Mouse (Mus musculus): ENCODE data around the gene Fam120a. TPM values are rescaled to one million over a fixed set of nuclear protein-coding genes. Genes with fewer than 3 reads are reported as not detected.

Gene Fam120a
- total RNA-seq, 2 experiments from 2014 or later = 145 to 150 TPM

DNA sequence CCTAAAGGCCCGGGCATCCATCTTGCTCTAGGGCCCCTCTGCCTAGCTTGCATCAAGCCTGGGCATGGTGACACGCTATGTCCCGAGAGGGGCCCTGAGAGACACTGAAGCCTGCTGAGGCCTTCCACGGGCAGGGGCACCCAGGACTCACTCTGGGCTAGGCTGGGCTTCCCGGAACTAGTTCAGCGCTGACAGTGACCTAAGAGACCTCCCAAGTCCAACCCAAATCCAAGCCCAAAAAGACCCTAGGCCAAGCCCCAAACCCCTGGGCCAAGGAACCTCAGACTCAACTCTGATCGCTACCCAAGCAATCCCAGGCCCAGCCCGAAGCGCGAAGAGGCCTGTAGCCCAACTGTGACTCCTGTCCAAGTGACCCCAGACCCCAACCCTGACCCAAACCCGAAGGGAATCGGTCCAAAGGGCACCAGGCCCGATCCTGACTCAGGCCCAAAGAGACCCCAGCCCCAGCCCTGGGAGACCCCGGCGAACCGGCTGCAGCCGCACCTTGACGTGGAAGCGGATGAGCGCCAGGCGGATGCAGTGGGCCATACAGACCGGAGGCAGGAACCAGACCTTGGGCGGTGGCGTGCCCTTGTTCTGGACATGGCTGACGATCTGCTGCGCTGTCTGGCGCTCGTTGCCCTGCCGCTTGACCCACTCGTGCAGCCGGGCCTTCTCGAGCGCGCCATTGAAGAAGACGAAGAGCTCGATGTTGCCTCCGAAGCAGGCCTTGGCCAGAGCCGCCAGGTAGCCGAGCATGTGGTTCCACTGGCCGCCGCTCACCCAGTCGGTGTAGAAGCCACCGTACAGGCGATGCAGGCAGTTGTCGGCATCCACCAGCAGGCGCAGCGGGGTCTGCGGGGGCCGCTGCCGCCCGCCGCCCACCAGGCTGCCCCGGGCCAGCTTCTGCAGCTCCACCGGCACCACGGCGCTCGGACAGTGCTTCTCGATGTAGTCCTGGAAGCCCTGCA is 681 bp downstream of the Fam120a start:
- peak; percentile 66 for DNase-seq

DNA sequence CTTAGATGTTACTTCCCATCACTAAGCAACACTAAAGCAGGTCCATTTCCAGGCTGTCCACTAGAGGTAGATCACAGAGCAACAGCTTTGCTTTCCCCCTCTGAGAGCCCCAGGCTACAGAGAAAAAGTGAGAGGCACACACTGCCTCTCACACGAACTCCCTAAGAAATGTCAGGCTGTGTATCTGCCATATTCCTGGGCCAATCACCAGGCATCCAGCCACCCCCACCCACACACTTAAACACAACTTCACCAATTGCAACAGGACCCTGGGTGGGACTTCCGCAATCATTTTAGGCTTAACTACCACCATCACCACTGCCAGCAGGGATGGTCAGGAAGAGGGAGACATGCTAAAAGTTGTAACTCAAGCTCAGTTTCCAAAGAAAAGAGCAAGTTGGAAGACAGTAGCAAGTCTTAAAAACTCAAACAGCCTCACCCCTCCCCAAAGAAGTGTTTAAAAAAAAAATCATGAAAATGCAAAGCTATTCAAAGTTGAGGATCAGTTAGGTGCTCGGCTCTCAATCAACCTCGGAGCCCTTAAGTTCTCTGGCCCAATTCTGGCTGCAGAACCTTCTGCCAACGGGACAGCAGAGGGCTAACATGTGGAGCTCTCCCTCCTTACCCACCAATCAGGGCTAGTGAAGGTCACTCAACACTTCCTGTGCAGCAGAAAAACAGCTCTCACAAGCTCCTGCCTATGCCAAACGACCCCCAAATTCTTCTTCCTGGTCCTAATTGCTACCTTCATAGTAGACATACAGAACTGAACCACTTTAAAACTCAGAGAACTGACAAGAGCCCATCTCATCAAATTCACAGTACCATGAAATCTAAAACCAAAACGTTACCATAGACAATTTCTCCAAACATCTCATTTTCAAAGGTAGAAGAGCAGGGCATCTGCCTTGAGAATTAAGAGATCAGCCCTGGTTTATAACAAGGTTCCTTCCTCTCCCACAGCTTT is 2.0 kb downstream of the Fam120a start:
- DNase-seq = peak; percentile 75

DNA sequence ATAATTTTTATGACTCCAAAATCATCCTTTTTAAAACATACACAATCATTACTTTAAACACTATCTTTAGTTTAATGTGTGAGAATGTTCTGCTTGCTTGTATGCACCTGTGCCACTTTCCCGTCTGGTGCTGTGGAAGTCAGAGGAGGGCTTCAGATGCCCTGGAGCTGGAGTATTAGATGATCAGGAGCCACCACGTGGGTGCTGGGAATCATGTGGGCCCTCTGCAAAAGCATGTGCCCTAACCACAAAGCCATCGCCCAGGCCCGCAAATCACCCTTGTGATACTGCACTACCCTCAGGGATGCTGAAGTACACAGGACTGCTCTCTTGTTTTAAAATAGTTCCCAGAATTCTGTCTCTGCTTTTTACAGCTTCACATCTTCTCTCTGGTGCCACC is 3.0 kb downstream of the Fam120a start:
- no peak for DNase-seq

DNA sequence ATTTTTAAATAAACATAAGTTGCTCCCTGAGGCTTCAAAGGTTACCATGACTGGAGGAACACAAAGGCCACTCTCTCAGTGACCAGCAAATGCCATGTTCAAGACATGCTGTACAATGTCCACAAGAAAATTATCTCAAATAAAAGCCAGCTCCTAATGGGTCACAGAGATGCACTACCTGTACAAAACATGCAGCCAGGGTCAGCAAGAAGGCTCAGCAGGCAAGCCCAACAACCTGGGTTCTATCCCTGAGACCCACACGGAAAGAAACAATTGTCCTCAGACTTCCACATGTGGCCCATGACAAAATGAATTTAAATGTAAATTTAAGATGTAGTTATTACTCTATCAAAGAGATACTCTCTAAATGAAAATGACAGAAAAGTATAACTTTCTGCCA is 4.7 kb downstream of the Fam120a start:
- DNase-seq = no peak

DNA sequence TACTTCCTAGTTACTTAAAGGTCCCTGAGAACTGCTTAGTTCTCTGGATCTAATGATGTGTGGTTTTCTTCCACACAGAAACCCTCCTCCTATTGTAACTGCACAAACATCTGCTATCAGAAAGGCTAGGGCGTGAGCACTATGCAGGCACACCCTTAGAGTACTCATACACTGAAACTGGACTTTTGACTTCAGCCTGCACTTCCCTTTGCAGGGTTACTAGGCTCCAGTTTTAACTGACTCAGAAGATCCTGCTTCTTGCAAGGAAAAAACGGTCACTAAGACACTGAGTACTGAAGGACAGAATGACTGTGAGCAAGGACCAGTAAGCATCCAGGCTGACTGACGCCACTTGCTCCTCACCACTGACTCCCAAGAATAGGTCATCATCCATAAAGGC is 5.3 kb downstream of the Fam120a start:
- DNase-seq = no peak

DNA sequence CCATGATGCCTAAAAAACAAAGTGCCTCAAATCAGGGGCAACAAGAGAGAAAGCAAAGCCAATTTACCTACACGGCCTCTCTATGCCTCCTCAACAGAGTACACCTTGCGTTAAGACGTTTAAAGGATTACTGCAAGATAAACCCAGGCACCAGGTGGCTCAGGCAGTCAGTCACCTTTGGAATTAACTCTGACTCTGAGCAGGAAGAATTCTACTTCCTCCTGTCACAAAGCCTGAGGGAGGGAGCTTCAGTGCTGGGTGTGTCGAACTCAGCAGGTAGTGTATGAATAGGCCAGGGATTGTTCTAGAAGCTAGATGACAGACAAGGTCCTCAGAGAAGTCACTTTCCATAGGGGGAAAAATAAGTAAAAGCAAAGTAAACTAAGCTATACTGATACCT is 9.2 kb downstream of the Fam120a start:
- no peak for DNase-seq

DNA sequence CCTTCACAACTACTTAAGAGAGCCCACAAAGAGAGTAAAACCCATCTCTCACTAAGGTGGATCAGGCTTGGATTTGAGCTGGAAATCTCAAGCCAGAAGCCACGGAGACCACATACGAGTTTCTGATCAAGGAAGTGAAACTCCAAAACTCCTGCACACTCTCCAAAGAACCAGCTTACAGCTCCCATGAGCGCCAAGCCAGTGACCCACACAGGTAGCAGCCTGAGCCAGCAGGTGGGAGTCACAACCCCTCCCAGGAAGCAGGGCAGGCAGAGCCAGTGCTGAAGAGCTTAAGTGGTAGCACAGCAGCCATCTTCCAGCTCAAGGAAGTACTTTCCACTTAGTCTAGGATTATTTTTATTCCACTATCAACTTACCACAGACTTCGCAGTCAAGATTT is 13.0 kb downstream of the Fam120a start:
- DNase-seq = no peak

DNA sequence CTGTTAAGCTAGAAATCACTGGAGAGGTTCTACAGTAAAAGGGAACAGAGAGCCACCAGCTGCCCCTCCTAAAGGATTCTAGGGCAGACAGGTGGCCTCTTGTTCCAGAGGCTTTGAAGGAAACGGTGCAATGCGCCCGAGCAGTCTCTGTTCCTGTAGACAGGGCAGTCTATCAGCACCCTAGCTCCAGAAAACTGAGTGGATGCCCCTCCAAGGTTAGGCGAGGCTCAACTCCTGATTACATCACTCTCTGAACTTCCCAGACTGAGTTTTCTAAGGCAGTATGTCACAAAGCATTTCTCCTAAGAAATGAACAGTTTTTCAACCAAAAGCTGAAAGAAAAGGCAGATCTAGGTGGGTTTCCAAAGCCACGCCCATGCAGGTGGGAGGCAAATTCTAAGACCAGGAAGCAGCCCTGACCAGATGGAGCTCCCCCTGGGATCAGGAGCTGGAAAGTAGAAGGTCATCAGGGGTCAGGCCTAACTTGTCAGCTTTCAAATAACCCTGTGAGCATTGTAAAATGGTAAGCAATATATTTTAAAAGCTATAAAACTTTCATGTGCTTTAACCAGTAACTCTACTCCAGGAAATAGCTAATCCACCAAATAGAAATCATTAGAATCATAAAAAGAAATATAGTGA is 17.1 kb downstream of the Fam120a start:
- no peak for DNase-seq

DNA sequence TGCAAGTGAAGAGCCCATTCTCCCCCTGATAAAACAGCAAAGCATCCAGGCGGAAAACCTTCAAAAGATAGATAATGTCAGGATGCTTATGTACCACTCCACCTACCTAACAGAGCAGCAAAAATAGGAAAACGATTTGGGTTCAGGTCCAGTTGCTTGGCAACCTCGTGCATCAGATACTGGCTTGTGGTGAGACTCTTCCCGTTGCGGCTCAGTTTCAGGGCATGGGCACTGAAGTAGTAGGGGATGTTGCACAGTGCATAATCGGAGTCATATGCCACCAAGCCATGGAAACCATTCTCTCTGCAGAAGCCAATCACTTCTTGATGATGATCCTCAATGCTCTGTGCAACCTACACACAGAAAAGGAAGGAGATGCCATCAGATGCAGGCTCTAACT is 18.9 kb downstream of the Fam120a start:
- no peak for DNase-seq

DNA sequence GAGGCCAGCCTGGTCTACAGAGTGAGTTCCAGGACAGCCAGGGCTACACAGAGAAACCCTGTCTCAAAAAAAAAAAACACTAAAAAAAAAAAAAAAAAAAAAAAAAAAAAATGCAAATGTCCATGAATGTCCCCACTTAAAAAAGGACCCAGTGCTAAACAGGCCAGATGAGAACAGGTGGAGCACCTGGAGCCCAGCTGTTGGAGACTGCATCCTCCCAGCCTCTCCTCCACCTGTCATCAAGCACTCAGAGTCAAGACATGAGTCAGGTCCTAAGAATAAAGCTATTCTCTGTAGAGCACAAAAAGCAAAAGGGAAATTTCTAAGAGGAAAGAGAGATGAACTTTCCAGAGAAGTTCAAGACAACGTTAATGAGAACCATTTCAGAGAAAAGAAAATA is 23.2 kb downstream of the Fam120a start:
- DNase-seq = no peak

DNA sequence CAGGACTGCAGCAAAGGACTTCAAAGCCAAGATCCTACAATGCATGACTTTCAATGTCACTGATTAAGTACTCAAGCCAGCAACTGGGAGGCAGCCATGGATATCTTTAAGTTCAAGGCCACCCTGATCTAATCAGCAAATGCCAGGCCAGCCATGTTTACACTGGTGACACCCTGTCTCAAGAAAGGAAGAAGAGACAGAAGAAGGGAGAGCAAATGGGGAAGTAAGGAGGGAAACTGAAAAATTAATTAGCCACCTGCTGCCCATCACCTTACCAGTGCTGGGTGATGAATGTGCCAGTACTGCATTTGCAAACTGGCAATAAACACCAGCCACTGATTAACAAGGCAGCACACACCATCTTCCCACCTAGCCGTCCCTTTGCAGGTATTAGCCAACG is 25.3 kb downstream of the Fam120a start:
- peak; percentile 42 for DNase-seq

DNA sequence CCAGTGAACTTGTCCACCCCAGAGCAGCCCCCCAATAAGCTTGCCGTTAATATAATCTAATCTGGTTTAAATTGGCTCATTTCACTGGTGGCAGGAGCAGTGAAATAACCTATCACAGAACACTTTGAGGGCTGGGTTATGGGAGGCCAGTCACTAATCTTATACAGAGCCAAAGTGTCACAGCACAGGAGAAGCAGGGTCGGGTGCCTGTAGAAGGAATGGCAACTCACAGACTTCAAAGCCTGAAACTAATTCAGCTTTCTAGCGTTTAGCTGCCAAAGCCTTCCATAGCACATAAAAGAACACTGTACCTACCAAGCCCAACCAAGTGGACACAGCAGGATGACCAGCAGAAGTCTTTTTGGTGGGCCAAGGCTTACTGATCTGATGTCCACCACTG is 26.0 kb downstream of the Fam120a start:
- no peak for DNase-seq

DNA sequence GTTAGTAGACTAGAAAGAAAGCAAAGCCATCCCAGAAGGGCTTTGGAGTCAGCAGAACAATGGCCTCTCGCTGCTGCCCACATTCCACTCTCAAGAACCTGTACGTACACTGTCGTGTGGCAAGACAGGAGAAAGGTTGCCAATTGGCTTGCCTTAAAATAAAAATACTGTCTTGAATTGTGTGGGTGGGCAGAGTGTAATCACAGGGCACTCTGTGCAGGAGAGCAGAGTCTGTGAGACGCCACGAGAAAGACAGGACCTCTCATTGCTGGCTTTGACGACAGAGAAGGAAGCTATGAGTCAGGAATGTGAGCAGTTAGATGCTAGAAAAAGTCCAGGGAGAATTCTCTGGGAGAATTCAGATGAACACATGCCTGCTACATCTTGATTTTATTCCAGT is 33.2 kb downstream of the Fam120a start:
- no peak for DNase-seq

DNA sequence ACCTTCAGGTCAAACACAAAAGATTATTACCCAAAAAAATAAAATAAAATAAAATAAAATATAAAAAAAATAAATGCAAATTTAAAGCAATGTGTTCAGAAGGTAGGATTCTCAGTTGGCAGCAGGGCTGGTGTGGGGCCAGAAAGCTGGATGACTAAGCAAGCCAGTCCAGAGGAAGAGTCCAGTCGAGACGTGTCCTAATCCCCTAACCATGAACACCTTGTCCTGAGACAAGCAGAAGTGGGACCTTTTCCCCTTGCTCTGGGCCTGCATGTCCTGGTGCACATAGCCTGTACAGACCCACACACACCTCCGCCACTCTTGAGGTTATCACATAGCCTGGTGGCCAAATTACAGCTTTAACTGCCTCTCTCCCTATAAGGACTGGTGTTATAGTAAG is 35.1 kb downstream of the Fam120a start:
- no peak for DNase-seq

DNA sequence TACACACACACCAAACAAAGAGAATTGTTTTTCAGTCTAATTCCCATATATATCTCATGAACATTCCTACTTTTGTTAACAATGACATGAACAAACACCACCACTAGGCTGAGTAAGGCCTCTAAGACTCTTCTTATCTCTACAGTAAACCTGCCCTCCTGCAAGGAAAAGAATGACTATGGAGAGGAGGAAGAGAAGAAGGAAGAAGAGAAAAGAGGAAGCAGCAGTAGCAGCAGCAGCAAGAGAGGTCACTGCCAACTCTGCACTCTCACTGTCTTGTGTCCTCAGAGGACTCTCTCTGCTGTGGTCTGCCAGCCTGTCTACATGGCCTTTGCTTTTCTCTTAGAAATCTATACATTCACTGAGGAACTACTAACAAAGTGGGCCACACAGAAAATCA is 36.1 kb downstream of the Fam120a start:
- DNase-seq = no peak

DNA sequence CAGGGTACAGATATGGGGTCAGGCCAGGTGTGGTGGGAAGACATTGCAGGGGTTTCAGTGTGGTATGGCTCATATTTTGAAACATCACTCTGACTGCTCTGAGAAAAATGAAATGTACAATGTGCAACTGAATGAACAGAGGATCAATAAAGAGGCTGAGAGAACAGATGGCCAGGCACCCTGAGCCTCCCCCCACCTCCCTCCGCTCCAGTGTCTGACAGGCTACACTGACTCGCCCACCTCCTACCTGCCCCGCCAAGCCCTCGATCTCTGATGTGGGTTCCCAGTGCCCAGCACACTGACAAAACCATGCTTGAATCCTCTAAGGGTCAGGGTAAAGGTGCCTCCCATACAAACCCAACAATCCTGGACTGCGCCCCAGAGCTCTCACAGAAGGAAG is 36.6 kb downstream of the Fam120a start:
- DNase-seq = no peak

DNA sequence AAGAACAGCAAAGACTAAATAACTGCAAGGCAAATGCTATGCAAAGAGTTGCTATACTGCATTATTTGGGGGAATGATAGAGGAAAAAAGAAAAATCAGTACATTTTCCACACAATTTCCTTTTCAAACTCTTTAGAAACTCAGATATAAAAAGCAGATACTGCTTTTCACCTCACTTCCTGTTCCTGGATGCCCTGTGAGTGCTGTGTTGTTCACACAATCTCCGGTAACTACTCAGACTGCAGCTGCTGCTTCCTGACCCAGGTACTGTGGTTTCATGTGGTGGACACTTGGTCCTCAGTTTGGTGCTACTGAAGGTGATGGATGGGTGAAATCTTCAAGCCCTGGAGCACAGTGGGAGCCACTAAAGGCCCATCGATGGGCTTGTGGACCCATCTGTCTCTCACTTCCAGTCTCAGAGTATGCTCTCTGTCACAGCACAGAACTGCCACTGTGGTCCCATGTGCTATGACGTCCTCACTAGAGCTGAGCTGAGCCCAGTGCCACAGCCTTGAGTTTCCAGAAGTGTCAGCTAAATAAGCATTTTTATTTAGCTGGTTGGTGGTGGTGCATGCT is 38.2 kb downstream of the Fam120a start:
- no peak for DNase-seq

DNA sequence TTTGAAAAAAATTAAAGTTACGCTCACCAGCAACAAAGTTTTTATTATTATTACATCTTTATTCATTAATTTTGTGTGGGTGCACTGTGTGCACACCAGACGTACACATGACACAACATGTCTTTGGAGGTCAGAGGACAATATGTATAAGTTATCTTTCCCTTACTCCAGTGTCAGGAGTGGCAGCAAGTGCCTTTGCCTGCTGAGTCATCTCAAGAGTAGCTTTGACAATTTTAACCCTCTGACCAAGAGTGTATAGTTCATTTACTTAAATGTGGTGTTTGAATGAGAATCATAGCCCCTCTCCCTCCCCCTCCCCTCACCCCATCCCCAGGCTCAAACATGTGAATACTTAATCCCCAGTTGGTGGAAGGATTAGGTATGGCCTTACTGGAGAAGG is 40.2 kb downstream of the Fam120a start:
- DNase-seq = no peak

DNA sequence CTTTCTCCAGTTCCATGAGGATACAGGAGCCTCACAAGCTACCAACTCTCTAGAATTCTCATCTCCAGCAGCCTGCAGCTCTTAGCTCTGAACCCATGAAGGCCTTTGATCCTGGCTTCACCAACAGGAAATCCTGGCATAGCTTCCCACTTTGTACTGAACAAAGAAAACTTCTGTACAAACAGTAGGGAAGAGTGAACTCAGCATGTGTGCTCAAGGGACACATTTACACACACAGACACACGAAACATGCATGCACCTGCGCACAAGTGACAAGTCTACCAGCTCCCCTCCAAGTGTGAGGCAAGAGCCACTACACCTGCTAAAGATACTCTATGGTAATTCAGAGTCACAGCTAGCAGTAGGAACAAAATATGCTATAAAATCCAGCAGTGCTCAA is 45.1 kb downstream of the Fam120a start:
- no peak for DNase-seq

DNA sequence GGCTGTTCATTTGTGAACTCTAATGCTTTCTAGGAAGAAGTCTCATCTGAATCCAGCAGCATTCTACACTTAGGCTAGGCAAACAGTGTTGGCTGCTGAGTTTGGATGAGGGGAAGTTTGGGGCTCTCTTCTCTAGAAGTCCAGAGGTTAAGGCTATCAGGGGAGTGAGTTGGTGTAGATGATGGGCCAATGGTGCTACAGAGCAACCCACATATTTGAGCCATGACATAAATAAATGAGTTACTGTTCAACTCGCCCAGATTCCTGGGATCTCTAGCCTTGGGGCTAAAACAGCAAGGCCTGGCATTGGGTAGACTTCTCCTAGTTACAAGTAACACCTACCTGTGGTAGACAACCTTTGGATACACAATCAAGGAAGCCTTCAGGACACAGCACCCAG is 46.6 kb downstream of the Fam120a start:
- DNase-seq = no peak

DNA sequence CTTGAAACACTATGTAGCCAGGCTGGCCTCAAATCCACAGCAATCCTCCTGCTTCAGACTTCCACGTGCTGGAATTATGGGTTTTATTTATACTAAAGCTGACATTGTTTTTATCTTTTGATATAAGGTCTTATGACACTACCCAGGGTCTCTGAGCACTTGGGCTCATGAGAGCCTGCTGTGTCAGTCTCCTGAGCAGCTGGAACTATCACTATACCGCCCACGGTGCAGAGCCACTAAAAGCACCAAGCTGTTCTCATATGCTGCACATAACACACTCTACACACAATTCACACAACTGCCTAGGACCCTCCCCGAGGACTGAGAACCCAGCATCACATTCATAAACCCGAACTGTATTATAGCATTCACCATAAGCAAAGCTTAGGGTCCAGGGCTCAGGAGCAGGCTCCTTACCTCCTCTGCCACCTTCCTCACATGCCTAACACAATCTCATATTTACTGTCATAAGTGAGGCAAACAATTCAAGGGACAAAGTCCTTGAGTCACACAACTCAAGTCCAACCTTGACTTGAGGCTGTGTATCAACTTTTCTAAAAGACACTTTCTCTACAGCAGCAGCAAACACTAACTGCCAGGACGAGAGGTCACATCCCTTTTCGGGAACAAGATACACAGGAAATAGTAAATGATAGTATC is 47.9 kb downstream of the Fam120a start:
- DNase-seq = no peak

DNA sequence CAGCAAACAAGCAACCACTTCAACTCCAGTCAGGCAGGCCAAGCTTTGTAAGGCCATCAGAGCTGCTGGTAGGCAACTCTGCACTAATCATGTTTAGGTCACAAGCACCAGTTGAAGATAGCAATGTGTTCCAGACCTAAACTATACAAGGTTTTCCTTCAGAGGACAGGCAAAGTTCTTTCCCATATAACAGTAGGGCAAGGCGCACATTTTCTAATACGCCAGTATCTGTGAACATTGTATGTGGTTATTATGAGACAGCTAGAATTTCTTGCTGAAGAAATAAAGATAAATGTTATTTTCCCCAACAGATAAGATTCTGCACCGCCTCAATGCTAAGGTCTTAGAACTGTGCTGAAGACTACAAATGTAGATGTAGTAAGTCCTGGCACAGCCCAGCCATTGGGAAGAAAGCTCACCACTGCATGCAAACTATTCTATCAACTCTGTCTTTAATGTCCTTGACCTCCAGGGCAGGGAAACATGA is 50.7 kb downstream of the Fam120a start:
- DNase-seq = no peak

Data from adrenal gland, postnatal 10 days (tissue).